Mouse (Mus musculus): ENCODE results near the gene Fndc10. TPM values are rescaled to one million over a fixed set of nuclear protein-coding genes. Genes with fewer than 3 reads are reported as not detected.
A peak's percentile ranks its signal among the peaks of the same experiment; 100 is the strongest.
"Not testable (repeated sequence)": the region's sequence is repeated elsewhere in the genome, so short reads cannot be mapped to it uniquely, and the experiment has no call there.

The Fndc10 gene
- polyA plus RNA-seq, 1 experiment = 16.1 TPM

DNA sequence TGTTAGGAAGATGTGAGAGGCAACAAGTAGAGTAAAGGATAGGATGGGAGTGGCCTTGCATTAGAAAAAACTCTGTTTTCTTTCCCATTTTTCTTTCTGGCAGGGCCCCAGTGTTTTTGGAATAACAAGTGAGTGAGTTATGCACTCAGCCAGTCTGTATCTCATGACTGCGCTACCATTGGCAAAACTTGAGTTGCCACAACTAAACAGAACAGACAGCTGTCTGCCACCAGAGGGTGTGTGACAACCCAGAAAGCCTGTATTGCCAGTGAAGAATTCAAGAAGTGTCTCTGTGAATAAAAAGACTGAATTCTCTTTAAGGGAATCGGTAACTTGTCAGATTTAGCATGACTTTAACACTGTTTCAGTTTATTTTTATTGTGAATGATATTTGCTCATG is 18.2 kb upstream of the Fndc10 start:
- TF ChIP-seq CTCF (IDR thresholded peaks at IDR 0.05; ENCODE audit: borderline replicate concordance, insufficient read depth, low read length) (no peak), POLR2A (IDR thresholded peaks at IDR 0.05; ENCODE audit: low read depth, low read length) (no peak)
- H3K4me3 ChIP-seq (ENCODE audit: insufficient read depth, low read length) = no peak overlapping the region
- H3K27ac ChIP-seq (ENCODE audit: insufficient read depth, low read length) = no peak overlapping the region
- no peaks in the 10 kb centered on the region for H3K4me1 ChIP-seq (ENCODE audit: control insufficient read depth, insufficient read depth, low read length)

DNA sequence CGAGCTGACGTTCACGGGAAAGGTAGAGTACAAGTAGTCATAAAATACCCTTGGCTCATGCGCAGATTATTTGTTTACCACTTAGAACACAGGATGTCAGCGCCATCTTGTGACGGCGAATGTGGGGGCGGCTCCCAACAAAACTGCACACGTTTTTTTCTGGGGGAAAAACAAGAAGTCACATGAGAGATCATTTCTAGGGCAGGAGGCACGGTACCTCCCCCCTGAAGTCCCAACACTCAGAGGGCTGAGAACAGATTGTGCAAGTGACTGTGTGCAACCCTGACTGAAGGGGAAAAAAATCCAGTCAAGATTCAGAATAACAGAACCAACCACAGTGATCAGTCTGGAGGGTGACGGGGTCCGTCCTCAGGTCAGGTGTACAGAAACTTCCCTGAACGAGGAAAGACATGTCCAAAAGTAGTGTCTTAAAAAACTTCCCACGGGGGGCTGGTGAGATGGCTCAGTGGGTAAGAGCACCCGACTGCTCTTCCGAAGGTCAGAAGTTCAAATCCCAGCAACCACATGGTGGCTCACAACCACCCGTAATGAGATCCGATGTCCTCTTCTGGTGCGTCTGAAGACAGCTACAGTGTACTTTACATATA is 10.4 kb upstream of the Fndc10 start:
- not testable (repeated sequence) for H3K4me1 ChIP-seq (ENCODE audit: control insufficient read depth, insufficient read depth, low read length); H3K4me3 ChIP-seq (ENCODE audit: insufficient read depth, low read length); H3K27ac ChIP-seq (ENCODE audit: insufficient read depth, low read length)

DNA sequence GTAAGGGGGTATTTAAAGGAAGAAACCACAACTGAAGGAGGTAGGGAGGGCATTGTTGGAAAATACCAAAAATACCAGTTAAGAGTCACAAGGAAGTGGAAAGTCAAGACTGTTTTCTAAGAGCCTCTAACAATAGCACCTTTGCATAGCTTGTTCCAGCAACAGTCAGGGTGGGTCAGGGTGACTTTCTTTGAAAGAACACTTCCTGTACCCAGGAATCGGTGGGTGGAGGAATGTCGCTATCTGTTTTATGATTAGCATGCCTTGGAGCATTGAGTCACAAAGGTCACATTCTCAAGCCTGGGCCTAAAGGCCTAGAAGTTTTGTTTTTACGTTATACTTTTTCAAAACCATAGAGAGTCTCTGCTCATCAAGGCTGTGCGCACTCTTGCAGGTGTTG is 6.4 kb upstream of the Fndc10 start:
- H3K4me1 ChIP-seq (ENCODE audit: control insufficient read depth, insufficient read depth, low read length); H3K27ac ChIP-seq (ENCODE audit: insufficient read depth, low read length); H3K4me3 ChIP-seq (ENCODE audit: insufficient read depth, low read length): not testable (repeated sequence)

DNA sequence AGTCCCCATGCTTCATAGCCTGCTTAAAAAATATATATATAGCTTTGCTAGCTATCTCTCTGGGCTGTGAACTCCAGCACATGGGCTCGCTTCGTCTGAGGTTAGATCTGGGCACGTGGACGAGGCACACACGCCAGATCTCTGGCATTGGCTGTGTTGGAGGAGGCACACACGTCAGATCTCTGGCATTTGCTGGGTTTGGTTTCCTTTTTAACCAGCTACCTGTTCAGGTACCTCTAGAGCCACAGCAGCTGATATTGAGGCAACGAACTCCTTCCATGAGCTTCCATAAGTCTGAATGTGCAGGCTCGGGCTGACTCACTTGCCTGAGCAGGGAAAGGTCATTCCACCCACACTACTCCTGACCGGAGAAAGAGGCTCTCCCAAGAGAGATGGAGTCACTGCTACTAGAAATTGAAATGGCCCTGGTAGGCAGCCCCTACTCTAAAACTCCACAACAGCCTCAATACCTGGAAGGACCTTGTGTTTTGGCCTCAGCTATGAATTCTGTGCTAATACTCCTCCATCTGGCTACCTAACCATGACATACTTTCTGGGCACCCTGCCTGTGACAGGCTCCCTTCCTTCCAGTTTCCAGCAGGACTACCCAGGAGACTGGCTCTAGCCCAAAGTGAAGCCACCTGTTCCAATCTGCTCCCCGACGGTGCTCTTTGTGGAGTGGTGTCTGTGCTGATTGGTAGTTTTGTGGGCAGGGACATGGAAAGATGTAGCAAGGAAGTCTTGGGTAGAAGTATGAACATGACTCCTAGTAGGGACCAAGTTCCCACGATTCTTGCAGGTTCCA is 3.4 kb upstream of the Fndc10 start:
- Histone ChIP-seq H3K4me3 (ENCODE audit: insufficient read depth, low read length) (no peak overlapping the region), H3K4me1 (ENCODE audit: control insufficient read depth, insufficient read depth, low read length) (no peaks in the 10 kb centered on the region), H3K27ac (ENCODE audit: insufficient read depth, low read length) (no peak overlapping the region)
- TF ChIP-seq CTCF (IDR thresholded peaks at IDR 0.05; ENCODE audit: borderline replicate concordance, insufficient read depth, low read length) = no peak
- TF ChIP-seq POLR2A (IDR thresholded peaks at IDR 0.05; ENCODE audit: low read depth, low read length) = no peak

DNA sequence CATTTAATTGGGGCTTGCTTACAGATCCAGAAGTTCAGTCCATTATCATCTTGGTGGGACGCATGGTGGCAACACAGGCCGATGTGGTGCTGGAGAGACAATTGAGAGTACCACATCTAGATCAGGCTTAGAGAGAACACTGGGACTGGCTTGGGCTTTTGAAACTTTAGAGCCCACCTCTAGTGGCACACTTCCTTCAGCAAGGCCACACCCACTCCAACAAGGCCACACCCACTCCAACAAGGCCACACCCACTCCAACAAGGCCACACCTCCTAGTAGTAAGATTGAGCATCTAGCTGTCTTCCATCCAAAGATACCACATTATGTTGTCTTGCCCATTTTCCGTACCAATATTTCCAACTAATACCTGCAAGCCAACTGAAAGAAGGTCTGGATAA is 1.7 kb upstream of the Fndc10 start:
- no peak overlapping the region for H3K27ac ChIP-seq (ENCODE audit: insufficient read depth, low read length)
- H3K4me3 ChIP-seq (ENCODE audit: insufficient read depth, low read length) = no peak overlapping the region
- no peak for TF ChIP-seq CTCF (IDR thresholded peaks at IDR 0.05; ENCODE audit: borderline replicate concordance, insufficient read depth, low read length)
- no peak for TF ChIP-seq POLR2A (IDR thresholded peaks at IDR 0.05; ENCODE audit: low read depth, low read length)
- H3K4me1 ChIP-seq (ENCODE audit: control insufficient read depth, insufficient read depth, low read length) = peaks cover 12% of the 10 kb centered on the region

DNA sequence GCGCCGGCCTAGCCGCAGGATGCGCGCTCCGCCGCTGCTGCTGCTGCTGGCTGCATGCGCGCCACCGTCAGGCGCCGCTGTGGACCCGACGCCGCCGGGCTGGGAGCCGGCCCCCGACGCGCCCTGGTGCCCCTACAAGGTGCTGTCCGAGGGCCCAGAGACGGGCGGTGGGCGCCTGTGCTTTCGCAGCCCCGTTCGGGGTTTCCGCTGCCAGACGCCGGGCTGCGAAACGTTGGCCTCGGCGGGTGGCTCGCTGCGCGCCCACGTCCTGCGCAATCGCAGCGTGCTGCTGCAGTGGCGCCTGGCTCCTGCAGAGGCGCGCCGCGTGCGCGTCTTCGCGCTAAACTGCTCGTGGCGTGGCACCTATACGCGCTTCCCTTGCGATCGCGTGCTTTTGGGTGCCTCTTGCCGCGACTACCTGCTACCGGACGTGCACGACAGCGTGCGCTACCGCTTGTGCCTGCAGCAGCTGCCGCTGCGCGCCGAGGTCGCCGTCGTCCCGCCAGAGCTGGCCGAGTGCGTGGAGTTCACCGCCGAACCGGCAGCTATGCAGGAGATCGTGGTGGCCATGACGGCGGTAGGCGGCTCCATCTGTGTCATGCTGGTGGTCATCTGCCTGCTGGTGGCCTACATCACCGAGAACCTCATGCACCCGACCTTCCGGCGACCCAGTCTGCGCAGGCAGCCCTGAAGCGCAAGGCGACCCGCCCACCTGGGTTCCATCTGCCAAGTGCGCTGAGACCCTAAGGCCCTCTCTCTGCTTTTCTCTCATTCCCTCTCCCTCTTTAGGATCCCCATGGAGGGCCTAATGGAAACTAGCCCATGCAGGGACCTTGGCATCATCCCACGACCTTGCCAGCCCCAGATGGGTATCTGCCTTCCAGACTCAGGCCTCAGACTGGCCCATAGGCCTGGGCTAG is 600 bp downstream of the Fndc10 start:
- H3K4me3 ChIP-seq (ENCODE audit: insufficient read depth, low read length) = peak overlapping the region; percentile 37
- H3K4me1 ChIP-seq (ENCODE audit: control insufficient read depth, insufficient read depth, low read length) = peaks cover 17% of the 10 kb centered on the region
- TF ChIP-seq CTCF (IDR thresholded peaks at IDR 0.05; ENCODE audit: borderline replicate concordance, insufficient read depth, low read length) (peak; percentile 23; the same call in 1 of the 2 replicates), POLR2A (IDR thresholded peaks at IDR 0.05; ENCODE audit: low read depth, low read length) (peak; percentile 59)
- peak overlapping the region; percentile 1 for H3K27ac ChIP-seq (ENCODE audit: insufficient read depth, low read length)

DNA sequence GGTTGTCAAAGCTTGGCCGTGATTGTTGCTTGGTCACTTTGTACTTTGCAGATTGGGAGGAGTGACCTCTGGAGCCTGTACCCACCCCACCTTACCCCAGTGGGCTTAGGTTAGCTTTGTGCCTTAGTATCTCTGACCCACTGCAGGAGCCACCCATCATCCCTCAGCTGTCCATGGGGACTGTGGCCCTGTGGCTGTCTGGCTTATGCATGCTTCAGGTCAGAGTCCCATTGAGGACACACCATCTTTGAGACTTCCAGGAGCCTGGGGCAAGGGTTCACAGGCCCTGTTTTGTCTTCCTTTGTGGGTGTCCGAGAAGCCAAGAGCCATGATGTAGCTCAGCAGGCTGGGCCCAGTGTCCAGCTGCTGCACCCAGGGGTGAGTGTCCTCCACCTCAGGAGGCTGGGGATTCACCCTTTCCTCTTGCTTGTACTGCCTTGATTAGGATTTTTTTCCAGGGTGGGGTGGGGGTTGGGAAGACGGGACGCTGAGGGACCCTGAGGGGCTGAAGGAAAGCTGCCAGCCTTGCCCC is 1.5 kb downstream of the Fndc10 start:
- H3K4me1 ChIP-seq (ENCODE audit: control insufficient read depth, insufficient read depth, low read length) = peaks cover 17% of the 10 kb centered on the region
- H3K27ac ChIP-seq (ENCODE audit: insufficient read depth, low read length) = no peak overlapping the region
- no peak overlapping the region for H3K4me3 ChIP-seq (ENCODE audit: insufficient read depth, low read length)
- TF ChIP-seq POLR2A (IDR thresholded peaks at IDR 0.05; ENCODE audit: low read depth, low read length) (no peak), CTCF (IDR thresholded peaks at IDR 0.05; ENCODE audit: borderline replicate concordance, insufficient read depth, low read length) (no peak)

DNA sequence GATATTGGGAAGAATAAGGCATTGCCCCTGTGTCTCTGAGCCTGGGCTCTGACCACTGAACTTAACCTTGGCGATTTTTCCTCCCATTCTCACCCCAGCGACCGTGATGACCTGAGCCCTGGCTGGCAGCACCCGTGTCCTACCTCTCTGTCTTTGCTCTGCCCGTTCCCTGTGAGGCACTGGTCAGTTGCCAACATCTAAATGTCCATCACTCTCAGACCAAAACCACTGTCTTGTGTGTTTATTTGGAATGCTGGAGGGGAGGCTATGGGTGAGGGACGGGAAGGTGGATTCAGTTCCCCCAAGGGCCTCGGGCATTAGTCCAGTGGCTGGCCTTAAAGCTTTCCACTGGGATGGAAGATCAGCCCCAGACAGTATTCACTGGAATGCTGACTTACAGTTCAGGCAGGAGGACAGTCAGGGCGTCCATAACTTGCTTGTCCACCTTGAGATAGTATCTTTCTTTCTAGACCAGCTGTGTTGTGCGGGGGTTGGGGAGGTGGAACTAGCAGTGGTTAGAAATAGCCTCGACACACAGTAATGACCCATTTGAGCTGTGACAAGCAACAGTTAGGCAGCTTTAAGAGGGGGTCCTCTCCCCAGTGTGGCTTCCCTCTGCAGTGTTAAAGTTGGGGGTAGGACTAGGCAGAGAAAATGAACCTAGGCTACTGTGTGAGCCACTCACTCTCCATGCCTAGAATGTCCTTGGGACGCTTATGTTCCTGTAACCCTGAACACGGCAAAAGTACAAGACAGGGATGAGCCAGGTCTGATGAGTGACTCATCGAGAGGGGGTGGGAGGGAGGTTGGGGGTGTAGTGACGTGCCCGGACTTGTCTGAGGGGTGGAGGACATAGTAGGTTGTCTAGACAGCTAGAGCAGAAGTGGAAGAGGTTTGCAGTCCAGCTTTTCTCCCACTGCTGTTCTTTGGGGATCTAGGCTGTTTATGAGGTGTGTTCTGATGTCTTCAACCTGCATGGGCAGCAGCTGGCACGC is 2.4 kb downstream of the Fndc10 start:
- peak overlapping the region; percentile 71 for H3K27ac ChIP-seq (ENCODE audit: insufficient read depth, low read length)
- H3K4me1 ChIP-seq (ENCODE audit: control insufficient read depth, insufficient read depth, low read length) = peaks cover 17% of the 10 kb centered on the region
- TF ChIP-seq CTCF (IDR thresholded peaks at IDR 0.05; ENCODE audit: borderline replicate concordance, insufficient read depth, low read length) = no peak
- TF ChIP-seq POLR2A (IDR thresholded peaks at IDR 0.05; ENCODE audit: low read depth, low read length) = peak; percentile 49; the same call in 1 of the 2 replicates
- H3K4me3 ChIP-seq (ENCODE audit: insufficient read depth, low read length) = no peak overlapping the region

DNA sequence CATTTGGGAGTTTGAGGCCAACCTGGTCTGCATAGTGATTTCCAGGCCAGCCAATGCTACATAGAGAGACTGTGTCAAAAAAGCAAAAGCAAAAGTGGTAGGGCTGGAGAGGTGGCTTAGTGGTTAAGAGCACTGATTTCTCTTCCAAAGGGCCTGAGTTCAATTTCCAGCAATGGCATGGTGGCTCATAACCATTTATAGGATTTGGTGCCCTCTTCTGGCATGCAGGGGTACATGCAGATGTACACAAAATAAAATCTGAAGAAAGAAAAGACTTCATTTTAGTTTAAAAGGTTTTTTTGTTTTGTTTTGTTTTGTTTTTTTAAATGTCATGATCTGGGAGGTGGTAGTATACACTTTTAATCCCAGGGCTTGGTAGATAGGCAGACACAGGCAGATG is 6.3 kb downstream of the Fndc10 start:
- no peak overlapping the region for H3K27ac ChIP-seq (ENCODE audit: insufficient read depth, low read length)
- H3K4me3 ChIP-seq (ENCODE audit: insufficient read depth, low read length) = no peak overlapping the region
- H3K4me1 ChIP-seq (ENCODE audit: control insufficient read depth, insufficient read depth, low read length) = peaks cover 17% of the 10 kb centered on the region
- no peak for TF ChIP-seq CTCF (IDR thresholded peaks at IDR 0.05; ENCODE audit: borderline replicate concordance, insufficient read depth, low read length)
- TF ChIP-seq POLR2A (IDR thresholded peaks at IDR 0.05; ENCODE audit: low read depth, low read length) = no peak
